Comparison of ENCODE assay signal across 13 mouse cellular contexts in the genomic region with DNA sequence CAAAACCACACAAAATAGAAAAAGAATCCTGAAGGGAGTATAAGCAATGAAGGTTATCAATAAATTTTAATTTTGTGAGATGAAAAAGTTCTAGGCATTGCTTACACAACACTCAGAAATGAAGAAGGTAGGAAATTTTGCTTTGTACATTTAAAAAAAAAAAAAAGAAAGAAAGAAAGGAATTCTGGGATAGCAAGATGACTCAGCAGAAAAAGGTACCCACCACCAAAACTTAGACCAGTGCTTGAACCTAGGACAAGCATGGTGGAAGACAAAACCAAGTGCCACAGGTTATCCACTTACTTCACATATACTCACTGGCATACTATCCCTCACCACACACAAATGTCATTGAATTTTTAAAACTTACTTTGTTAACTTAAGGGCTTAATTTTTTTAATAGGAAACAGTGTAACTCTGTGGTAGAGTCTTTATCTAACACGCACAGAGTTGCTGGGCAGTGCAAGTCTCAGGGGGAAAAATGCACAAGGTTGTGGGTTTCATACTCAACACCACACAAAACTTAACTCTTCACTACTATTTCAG.
"Had no signal": no experiment of that assay in that cellular context is flagged by ENCODE, and none has a peak within 500 bp of the region (broad histone marks: within the 10 kb centered on the region; RNA-seq: fewer than 3 reads in every experiment).

No protein-coding gene starts in this region.

- H3K4me3 ChIP-seq: kidney, embryonic 15.5 days; left cerebral cortex, adult 2 months; limb, embryonic 10.5 days; midbrain, embryonic 10.5 days; midbrain, embryonic 15.5 days; neural tube, embryonic 12.5 days had no signal

- H3K9me3 ChIP-seq: kidney, embryonic 15.5 days; limb, embryonic 10.5 days; midbrain, embryonic 10.5 days; midbrain, embryonic 15.5 days; neural tube, embryonic 12.5 days had no signal

- H3K27me3 ChIP-seq: kidney, embryonic 15.5 days; midbrain, embryonic 15.5 days; neural tube, embryonic 12.5 days had no signal

- H3K4me2 ChIP-seq: kidney, embryonic 15.5 days; midbrain, embryonic 15.5 days; neural tube, embryonic 12.5 days had no signal

- H3K9ac ChIP-seq: kidney, embryonic 15.5 days; midbrain, embryonic 15.5 days; neural tube, embryonic 12.5 days had no signal

- ATAC-seq: lung, postnatal 0 days; midbrain, embryonic 15.5 days had no signal

- H3K27ac ChIP-seq: kidney, embryonic 15.5 days; left cerebral cortex, adult 2 months; limb, embryonic 10.5 days; midbrain, embryonic 10.5 days; midbrain, embryonic 15.5 days; neural tube, embryonic 12.5 days had no signal

- DNase-seq: kidney, adult 18-20 months; kidney, postnatal 25 days; lung, adult 2 months; lung, postnatal 36 days; thymus, adult 18-20 months; thymus, postnatal 14 days had no signal

- H3K36me3 ChIP-seq: midbrain, embryonic 15.5 days had no signal
